51 mouse cellular contexts compared by ENCODE assay signal in the genomic region with DNA sequence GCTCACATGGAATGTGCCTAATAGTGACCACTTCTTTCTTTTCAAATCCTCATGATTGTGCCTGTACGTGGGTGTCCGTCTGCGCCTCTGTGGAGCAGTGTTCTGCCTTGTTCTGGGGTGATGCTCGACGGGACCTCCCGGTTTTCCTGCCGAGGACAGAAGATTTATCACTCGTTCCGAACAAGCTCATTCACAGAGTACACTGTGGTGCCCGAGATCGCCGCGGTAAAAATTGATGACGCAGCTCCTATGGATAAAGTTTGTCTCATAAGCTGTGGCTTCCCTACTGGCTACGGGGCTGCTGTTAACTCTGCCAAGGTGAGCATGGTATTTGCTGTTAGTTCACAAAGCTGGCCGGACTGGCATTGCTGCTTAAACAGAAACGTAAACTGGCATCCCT. TPM values are rescaled to one million over a fixed set of nuclear protein-coding genes. Genes with fewer than 3 reads are reported as not detected.
"Had no signal": no experiment of that assay in that cellular context is flagged by ENCODE, and none has a peak within 500 bp of the region (broad histone marks: within the 10 kb centered on the region; RNA-seq: fewer than 3 reads in every experiment).

No protein-coding gene starts in this region.

- H3K4me1 ChIP-seq: heart, embryonic 12.5 days; heart, embryonic 13.5 days; heart, embryonic 15.5 days; hindbrain, embryonic 10.5 days; hindbrain, embryonic 12.5 days; hindbrain, embryonic 13.5 days; hindbrain, embryonic 15.5 days; intestine, embryonic 15.5 days; kidney, embryonic 15.5 days had no signal

- H3K9me3 ChIP-seq: heart, embryonic 13.5 days; heart, embryonic 15.5 days; hindbrain, embryonic 12.5 days; hindbrain, embryonic 15.5 days; intestine, embryonic 15.5 days had no signal

- H3K9ac ChIP-seq: heart, embryonic 12.5 days; heart, embryonic 13.5 days; heart, embryonic 15.5 days; hindbrain, embryonic 12.5 days; hindbrain, embryonic 13.5 days; hindbrain, embryonic 14.5 days; hindbrain, embryonic 15.5 days; intestine, embryonic 15.5 days; kidney, embryonic 15.5 days had no signal

- H3K27me3 ChIP-seq: heart, embryonic 12.5 days; heart, embryonic 13.5 days; heart, embryonic 15.5 days; hindbrain, embryonic 12.5 days; hindbrain, embryonic 13.5 days; hindbrain, embryonic 15.5 days; intestine, embryonic 15.5 days; kidney, embryonic 15.5 days had no signal

- H3K4me3 ChIP-seq: heart, embryonic 12.5 days; heart, embryonic 13.5 days; heart, embryonic 15.5 days; hindbrain, embryonic 10.5 days; hindbrain, embryonic 12.5 days; hindbrain, embryonic 13.5 days; hindbrain, embryonic 15.5 days; intestine, embryonic 15.5 days; kidney, embryonic 15.5 days; layer of hippocampus, adult 2 months; left cerebral cortex, adult 2 months had no signal

- H3K4me2 ChIP-seq: heart, embryonic 12.5 days; heart, embryonic 13.5 days; heart, embryonic 15.5 days; hindbrain, embryonic 12.5 days; hindbrain, embryonic 13.5 days; hindbrain, embryonic 14.5 days; hindbrain, embryonic 15.5 days; intestine, embryonic 15.5 days; kidney, embryonic 15.5 days had no signal

- DNase-seq: heart, postnatal 10 days; heart, postnatal 14 days; heart, postnatal 36 days; heart, postnatal 4 days; kidney, adult 11 months; kidney, adult 18-20 months; kidney, adult 2 months; kidney, adult 8-10 months; kidney, adult 9 months; kidney, postnatal 10 days; kidney, postnatal 14 days; kidney, postnatal 25 days; kidney, postnatal 36 days; kidney, postnatal 4 days; layer of hippocampus, adult 9-11 months; layer of hippocampus, postnatal 36 days had no signal

- H3K27ac ChIP-seq: heart, embryonic 13.5 days; heart, embryonic 15.5 days; hindbrain, embryonic 10.5 days; hindbrain, embryonic 12.5 days; hindbrain, embryonic 13.5 days; hindbrain, embryonic 14.5 days; hindbrain, embryonic 15.5 days; hindbrain, postnatal 0 days; intestine, embryonic 15.5 days; kidney, embryonic 15.5 days; kidney, postnatal 0 days; layer of hippocampus, adult 2 months; left cerebral cortex, adult 2 months had no signal

- H3K36me3 ChIP-seq: heart, embryonic 12.5 days; heart, embryonic 13.5 days; heart, embryonic 15.5 days; hindbrain, embryonic 10.5 days; hindbrain, embryonic 12.5 days; hindbrain, embryonic 13.5 days; hindbrain, embryonic 15.5 days; intestine, embryonic 15.5 days; kidney, embryonic 15.5 days had no signal

- ATAC-seq: hindbrain, embryonic 16.5 days; hindbrain, postnatal 0 days; inflammation-experienced regulatory T-cells, adult 6 months; intestine, embryonic 15.5 days; intestine, embryonic 16.5 days; intestine, postnatal 0 days had no signal

RNA-seq across cellular contexts. Expression of a gene that starts 11.9 kb away (rescaled TPM):
- total RNA-seq: heart, postnatal 10 days; heart, postnatal 14 days; heart, postnatal 25 days; heart, postnatal 36 days; heart, postnatal 4 days; hematopoietic stem cell, adult 5-6 weeks; hindbrain, postnatal 0 days; layer of hippocampus, adult 18-20 months; layer of hippocampus, adult 2 months; layer of hippocampus, adult 8-10 months; layer of hippocampus, postnatal 10 days; layer of hippocampus, postnatal 14 days; layer of hippocampus, postnatal 25 days; layer of hippocampus, postnatal 36 days; left cerebral cortex, adult 18-20 months; left cerebral cortex, adult 2 months; left cerebral cortex, adult 8-10 months had no signal
- polyA plus RNA-seq: heart, embryonic 12.5 days; heart, embryonic 13.5 days; heart, embryonic 14.5 days; heart, embryonic 15.5 days; heart, embryonic 16.5 days; heart, postnatal 0 days; hindbrain, embryonic 10.5 days; hindbrain, embryonic 11.5 days; hindbrain, embryonic 12.5 days; hindbrain, embryonic 13.5 days; hindbrain, embryonic 14.5 days; hindbrain, embryonic 15.5 days; hindbrain, embryonic 16.5 days; hindbrain, postnatal 0 days; inflammation-experienced regulatory T-cells, adult 6 months; kidney, embryonic 14.5 days; kidney, embryonic 15.5 days; kidney, embryonic 16.5 days had no signal

RNA-seq across cellular contexts. Expression of a gene that starts 16.6 kb away (rescaled TPM):
- total RNA-seq: hematopoietic stem cell, adult 5-6 weeks; layer of hippocampus, adult 2 months; layer of hippocampus, adult 8-10 months; layer of hippocampus, postnatal 14 days; layer of hippocampus, postnatal 25 days; layer of hippocampus, postnatal 36 days; left cerebral cortex, adult 18-20 months; left cerebral cortex, adult 2 months; left cerebral cortex, adult 8-10 months had no signal
- polyA plus RNA-seq: hindbrain, embryonic 15.5 days; hindbrain, embryonic 16.5 days; inflammation-experienced regulatory T-cells, adult 6 months; intestine, embryonic 14.5 days; intestine, postnatal 0 days; large intestine, adult 2 months had no signal
